Mouse (Mus musculus) c-Kit-positive CD71-negative TER-119-negative erythroid progenitor cells, embryonic 14.5 days (primary cell): ENCODE data around the gene N4bp2l1.
"Not testable (repeated sequence)": the region's sequence is repeated elsewhere in the genome, so short reads cannot be mapped to it uniquely, and the experiment has no call there.

Experiments
- DNase-seq: peaks from one replicate; pipeline ENCODE4 v3.0.0-alpha.2; 2013; ENCODE audit warnings: low read depth

The N4bp2l1 gene

DNA sequence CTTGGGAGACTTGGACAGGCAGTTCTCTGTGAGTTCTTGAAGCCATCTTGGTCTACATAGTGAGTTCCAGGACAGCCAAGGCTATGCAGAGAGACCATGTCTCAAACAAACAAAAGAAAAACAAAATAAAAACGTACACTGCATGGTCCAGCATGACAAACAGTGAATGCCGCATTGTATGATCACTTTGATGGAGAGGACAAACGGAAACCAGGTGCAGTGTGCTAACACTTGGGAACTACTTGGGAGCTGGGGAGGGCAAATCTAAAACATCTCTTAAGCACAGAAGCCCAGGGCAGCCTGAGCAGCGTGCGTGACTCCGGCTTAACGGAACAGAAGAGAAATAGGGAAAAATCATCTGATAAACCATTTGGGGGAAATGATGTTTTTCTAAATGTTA lies at the start of gene N4bp2l1:
N4bp2l1 (minus strand) TSS at position 101 of the 400 bp plus-strand sequence.
- DNase-seq: no peak

DNA sequence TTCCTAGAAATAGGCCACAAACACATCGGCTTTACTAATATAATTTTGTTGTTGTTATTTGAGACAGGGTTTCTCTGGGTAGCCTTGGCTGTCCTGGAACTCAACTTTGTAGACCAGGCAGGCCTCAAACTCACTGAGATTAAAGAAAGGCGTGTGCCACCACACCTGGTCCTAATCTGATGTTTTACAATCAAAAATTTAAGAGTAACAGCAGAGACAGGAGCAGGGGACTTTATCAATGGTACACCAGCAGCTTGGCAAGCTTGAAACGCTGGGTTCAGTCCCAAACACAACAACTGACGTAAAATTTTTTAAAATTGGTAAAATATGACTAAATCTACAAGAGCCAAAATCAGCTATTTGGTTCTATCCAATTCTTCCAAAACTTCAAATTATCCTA lies 47.9 kb upstream of the N4bp2l1 start:
- DNase-seq: no peak

DNA sequence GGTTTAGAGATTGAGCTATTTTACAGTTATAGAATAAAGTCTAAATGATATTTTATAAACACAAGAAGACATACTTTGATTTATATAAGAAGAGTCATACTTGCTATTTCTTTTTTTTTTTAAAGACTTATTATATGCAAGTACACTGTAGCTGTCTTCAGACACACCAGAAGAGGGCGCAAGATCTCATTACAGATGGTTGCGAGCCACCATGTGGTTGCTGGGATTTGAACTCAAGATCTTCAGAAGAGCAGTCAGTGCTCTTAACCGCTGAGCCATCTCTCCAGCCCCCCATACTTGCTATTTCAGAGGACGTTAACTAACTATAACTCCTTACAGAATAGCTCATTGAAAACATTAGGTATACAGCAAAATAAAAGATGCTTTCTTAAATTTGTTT lies 46.4 kb upstream of the N4bp2l1 start:
- DNase-seq: not testable (repeated sequence)

DNA sequence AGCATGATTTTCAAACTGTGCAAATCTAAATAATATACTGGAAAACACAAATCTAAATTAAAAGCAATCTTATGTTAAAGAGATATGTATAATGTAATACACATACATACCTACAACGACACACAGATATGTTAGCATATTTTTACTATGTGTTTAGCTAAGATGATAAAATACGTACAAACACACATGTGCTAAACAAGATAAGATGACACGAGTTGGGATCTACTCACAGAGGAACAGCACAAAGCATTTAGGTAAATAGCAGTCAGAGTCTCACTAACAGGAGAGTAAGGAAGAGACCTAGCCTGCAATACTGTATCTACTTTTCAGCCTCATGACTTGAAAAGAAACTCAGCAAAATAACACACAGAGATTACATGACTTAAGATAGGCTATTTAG lies 44.5 kb upstream of the N4bp2l1 start:
- DNase-seq: no peak

DNA sequence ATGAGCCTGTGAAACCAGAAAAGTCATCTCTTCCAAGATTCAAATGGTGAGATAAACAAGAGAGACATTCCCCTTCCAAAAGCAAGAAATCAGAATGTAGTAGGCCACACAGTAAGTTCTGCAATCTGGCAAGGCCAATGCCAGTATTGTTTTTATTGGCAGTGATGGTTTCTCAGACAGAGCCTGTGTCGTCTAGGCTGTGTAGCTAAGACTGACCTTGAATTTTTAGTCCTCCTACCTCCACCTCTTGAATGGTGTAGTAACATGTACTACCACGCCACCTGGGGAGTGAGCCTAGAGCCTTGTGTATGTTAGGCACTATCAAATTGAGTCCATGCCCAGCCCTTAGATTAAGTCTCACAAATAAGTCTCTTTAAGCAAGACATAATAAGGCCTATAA lies 32.7 kb upstream of the N4bp2l1 start:
- DNase-seq: no peak

DNA sequence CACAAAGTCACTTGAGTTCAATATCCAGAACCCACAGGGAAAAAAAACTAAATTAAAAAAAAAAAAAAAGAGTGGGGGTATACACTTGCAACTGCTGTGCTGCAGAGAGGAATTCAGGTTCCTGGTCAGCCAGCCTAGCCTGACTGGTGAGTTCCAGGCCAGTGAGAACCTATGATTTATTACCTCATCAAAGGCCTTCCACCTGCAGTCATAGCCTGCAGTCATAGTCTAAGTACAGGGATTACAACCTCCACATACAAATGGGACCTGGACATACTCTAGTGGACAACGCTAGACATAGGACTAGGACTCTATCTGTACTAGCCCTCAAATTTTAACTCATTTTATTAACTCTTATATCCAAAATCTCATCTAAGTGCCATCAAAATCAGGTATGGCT lies 32.3 kb upstream of the N4bp2l1 start:
- DNase-seq: no peak

DNA sequence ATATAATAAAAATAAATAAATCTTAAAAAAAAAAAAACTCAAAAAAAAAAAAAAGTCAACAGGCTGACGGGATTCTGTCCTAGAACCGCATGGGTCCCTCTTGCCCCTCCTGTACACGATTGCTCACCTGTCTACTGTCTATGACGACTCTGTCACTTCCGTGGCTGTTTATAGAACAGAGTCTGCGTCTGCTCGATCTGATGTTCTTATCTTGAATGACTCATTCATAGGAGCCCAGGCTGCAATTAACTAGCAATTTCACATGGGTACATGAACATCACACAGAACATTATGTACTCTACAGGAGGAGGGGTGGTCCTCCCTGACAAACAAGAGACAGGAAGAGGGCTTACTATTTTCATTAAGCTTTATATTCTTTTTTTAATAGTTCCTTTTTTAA lies 28.5 kb upstream of the N4bp2l1 start:
- DNase-seq: no peak

DNA sequence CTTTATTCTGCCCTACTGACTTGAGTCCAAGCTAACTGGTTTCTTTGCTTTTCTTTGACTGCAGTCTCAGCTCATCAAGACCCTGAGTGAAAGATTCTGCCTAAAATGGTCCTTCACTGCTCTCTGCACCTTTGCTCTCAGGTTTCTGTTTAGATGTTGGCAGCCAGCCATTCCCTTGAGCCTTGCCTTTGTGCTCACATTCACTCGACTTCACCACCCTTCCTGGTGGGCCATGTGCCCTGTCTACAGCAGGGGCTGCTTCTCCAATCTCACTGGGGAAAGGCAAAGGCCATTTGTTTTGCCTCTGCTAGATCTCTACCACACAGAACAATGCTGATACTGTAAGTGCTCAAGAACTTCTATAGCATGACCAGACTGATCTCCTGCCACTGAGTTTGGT lies 25.8 kb upstream of the N4bp2l1 start:
- no peak for DNase-seq

DNA sequence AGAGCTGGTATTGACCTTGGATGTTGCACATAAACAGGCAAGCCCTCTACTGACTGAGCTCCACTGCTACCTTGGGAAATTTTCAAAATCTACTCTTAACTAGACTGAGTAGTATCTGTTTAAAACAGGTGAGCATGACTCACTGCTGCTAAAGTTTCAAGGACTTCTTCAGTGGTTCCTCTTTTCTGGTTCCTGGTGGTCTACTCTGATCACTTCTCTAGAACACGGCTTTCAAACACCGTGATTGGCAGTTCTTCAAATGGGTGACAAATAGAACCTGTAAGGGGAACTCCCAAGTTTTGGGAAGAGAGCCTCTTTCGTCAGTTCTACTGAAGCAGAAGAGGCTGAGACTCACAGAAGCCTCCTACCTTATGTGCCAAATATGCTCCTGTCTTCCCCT lies 24.6 kb upstream of the N4bp2l1 start:
- peak; percentile 60 for DNase-seq

DNA sequence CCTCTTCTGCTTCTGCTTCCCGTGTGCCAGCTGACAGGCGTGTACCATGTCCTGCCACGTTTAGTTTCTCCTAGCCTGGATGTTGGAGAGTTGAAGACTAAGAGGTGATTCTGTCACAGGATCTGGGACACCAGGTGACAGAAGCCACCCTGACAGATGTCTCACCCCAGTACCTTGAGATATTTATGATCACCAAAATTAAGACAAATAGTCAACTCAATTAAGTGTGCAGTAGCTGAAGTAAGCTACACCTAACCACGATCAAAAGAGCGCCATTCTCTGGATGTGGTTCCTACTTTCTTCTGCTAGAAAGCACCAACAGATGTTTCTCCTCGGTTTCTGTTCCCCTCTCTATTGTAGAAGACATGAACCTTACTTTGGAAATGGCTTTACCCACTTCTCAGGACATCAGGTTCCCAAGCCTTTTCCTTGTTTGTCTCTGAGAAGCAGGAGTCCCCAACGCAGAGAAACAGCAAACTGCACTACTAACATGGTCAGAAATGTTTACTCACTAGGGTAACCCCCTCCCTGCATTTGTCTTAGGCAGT lies 23.7 kb upstream of the N4bp2l1 start:
- no peak for DNase-seq

DNA sequence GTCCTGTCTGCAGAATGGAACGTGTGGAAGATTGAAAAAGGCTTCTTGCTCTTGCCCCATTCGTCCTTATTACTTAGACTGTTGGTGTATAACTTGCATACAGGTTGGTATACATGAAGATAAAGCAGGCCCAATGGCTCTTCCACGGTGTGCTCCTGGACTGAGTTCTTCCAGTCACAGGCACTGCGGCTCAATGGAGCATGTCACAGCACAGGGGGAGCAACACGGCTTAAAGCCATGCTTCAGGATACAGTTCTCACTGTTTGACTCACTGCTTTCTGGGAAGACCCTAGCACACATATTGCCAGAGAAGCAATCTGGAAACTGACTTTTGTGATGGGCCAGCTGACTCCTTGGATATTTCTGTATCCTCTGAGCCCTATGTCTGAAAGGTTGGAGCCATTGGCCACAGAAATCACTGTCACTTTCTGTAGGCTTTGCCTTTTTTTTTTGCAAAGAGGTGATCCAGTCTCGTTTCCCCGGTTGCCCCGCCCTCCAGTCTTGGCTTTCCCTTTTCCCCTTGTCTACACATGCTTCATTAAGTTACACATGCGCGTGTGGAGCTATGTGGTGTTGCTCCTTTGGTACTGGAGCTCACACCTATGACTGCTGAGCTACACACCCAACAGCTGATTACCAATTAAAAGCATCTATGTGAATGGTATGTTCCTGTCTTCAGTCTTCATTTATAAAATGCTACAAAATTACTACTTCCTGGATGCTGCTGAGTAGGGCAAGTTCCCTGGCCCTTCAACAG lies 21.8 kb upstream of the N4bp2l1 start:
- no peak for DNase-seq

DNA sequence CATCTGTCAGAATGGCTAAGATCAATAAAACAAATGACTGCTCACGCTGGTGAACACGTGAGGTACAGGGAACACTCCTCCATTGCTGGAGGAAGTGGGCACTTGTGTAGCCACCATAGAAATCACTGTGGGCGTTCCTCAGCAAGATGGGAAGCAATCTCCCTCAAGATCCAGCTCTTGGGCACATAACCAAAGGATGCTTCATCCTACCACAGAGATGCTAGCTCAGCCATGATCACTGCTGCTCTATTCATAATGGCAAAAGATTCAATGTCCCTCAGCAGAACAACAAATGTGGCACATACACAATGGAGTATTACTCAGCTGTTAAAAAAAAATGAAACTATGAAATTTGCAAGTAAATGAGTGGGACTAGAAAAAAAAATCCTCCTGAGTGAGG lies 19.7 kb upstream of the N4bp2l1 start:
- no peak for DNase-seq

DNA sequence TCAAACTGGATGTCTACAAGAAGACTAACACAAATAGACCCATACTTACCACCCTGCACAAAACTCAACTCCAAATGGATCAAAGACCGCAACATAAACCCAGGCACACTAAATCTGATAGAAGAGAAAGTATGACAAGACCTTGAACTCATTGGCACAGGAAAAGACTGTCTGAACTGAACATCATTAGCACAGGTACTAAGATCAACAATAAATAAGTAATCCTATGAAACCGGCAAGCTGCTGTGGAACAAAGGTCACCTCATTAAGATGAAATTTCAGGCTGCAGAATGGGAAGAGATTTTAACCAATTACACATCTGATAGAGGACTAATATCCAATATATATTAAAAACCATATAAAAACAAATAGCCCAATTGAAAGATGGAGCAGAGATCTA lies 19.2 kb upstream of the N4bp2l1 start:
- no peak for DNase-seq

DNA sequence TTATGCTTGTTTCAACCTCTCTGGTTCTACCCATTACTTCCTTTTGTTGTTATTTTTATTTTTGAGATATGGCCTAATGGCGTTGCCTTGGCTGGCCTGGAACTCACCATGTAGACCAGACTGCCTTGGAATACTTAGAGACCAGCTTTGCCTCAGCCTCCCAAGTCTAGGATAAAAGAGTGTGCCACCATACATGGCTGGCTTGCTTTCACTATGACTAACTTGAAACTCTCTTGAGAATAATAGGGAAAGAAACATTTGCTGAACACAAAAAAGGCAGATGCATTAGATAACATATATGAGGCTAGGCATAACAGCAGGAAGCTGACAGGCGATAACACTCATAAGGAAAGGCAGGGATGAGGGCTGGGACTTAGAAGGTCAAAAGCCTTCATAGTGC lies 17.1 kb upstream of the N4bp2l1 start:
- no peak for DNase-seq

DNA sequence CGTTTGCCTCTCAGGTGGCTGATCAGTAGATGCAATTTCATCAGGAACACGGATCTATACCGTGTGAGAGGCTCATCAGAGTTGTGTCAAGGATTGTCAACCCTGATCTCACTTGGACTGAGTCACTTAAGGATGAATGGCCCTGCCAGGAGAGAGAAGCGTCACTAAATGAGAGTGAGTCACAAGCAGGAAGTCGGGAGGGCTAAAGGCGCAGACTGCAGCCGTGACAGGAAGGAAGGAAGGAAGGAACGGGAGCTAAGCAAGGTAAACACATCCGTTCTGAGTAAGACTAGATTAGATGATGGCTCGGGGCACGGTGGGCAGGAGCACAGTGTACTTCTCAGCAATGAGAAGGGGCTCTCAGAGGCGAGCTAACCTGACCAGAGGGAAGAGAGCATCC lies 14.7 kb upstream of the N4bp2l1 start:
- DNase-seq: peak; percentile 50

DNA sequence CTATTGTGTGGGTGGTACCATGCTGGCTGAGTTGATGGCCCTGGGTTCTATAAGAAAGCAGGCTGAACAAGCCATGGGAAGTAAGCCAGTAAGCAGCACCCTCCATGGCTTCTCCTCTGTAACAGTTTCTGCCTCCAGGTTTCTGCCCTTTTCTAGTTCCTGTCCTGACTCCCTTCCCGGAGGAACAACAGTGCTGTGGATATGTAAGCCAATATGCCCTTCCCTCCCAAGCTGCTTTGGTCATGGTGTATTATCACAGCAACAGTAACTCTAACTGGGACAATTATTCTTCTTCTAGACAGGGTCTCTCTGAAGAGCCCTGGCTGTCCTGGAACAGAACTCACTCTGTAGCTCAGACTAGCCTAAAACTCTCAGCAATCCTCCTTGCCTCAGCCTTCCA lies 14.1 kb upstream of the N4bp2l1 start:
- DNase-seq: no peak

DNA sequence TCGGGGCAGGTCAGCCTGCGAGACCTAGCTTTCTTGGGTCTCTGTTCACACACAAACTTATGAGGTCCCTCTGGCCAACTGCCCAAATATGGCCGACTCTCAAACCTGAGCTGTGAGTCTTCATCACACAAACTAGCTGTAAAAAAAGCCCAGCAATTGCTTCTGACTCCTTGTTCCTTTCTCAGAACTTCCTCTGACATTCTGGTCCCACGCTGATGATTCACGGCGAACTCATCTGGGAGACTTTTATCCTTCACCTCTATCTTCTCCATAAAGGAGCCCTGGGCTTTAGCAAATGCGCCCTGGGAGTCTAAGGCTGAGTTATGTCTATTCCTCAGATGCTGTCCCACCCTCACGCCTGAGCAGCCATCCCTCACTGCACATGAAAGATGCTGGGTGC lies 10.6 kb upstream of the N4bp2l1 start:
- DNase-seq: no peak

DNA sequence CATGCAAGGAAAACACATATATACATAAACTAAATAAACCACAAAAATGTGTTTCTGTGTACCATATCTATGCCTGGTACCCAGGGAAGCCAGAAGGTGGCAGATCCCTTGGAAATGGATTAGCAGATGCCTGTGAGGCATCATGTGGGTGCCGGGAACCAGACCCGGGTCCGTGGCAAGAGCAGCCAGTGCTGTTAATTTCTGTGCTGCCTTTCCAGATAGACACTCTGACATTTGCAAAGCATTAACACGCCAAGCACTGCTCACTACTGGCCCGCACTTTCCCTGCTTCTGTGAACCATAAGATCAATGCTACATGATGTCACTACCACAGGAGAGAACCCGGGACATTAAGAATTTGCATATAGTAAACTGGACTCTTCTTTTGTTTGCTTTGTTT lies 9.1 kb upstream of the N4bp2l1 start:
- no peak for DNase-seq

DNA sequence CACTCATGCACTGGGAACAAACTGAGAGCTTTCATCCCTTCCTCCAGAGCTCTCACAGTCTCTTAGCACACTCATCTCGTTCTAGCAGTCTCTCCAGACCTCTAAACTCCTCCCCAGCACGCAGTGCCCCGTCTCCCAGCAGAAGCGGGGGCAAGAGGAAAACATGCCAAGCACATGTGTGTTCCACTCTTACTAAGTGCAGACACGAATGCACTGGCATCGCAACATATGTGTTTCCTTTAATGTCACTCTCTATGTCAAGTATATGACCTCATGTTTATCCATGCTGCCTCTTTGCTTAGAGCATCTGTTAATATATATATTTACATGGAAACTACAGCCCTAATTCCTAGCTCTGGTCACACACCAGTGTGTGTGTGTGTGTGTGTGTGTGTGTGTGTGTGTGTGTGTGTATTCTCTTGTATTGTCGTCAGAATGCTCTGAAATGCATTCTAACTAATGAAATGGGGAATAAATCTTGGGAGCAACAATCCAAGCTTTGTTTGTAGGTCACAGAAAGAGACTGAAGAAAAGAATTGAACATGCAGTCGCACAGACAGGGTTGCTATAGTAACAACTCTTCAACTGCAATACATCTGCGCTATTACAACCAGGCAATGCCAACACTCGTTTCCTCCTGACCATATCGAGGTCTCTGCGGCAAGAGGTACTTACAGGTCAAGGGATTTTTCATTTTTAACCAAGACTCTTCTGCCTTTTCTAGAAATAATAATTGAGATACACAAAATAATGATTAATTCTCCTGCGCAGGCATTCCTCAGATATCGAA lies 4.6 kb upstream of the N4bp2l1 start:
- no peak for DNase-seq

DNA sequence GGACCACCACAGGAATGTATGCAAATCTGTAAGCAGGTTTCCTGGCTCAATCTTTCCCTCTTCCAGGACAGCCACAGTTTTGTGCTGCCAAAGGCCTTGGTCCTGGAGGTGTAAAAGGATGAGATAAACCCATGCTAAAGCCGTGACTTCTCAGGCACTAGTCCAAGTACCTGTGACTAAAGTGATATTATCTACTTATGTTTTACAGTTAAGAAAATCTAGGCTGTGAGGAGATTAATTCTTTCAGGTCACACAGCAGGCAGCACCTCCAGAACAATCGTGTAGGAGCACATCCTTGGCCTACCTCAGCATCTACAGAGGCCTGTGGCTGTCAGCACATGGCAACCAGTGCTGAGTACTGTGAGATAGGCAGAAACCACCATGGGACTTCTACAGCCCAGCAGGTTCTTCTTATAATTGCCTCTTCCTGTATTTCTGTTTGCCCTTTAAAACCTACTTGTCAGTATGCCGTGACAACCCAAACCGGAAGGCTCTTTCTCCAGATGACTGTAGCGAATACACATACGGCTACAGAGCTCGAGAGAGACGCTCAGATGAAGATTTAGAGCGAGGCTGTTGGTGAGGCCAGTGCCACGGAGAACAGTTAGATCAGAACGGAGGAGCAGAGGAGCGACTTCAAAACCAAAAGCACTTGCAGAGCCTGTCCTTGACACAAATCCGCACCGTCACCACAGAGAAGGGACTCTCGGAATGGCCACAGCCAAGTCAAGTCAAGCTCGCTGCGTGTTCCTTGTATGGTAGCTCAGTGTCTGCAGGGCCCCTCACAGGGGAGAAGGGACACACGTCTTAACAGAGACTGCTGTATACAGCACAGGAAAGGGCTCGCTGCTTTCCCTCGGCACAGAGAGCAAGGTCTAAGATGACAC lies 3.8 kb upstream of the N4bp2l1 start:
- no peak for DNase-seq

DNA sequence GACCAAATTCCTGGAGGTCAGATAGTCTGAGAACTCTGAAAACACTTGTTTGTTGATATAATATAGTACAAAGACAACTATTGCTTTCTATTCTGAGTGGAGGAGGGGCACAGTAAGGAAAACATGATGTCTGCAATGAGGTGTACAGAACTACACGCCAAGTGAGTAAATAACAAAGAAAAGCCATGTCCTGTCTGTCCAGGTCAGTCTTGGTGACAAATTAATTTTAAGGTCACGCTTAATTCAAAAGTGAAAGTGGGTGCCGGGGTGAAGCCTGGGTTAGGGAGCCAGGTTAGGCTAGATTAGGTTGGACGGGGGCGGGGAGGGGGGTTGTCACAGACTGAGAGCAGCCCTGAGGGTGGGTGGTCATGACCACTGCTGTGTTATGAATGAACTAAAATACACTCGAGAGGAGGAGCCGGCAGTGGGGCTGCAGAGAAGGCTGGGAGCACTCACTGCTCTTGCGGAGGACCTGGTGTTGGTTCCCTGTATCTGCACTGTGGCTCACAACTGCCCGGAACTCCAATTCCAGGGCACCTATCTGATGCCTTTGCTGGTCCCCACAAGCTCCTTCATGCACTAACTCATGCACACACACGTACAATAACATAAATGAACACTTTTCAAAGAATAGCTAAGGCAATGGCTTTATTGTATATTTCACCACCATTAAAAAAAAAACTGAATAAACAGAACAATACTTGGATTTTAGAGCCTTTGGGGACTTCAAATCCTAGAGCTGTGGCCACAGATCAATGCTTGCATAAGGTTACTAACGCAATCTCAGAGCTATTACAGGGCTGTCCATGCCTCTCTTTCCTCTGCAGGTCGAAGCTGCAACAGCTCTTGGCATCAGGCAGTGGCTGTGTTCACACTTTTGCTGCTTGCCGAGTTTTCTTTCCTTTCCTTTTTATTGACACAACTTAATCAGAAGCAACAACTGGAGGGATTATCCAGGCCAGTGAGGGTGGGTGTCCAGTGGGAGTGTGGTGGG lies 2.6 kb upstream of the N4bp2l1 start:
- no peak for DNase-seq
